Mouse (Mus musculus) C2C12 (cell line): ENCODE results near the gene Crnkl1. TPM values are rescaled to one million over a fixed set of nuclear protein-coding genes. Genes with fewer than 3 reads are reported as not detected.
"Not testable (repeated sequence)": the region's sequence is repeated elsewhere in the genome, so short reads cannot be mapped to it uniquely, and the experiment has no call there.

Experiments
- H3K27me3 ChIP-seq: one replicate; pipeline ENCODE4 v1.6.1; 2011; ENCODE audit not compliant: control insufficient read depth, insufficient read depth, insufficient read length
- H3K36me3 ChIP-seq: one replicate; pipeline ENCODE4 v1.6.1; 2011; ENCODE audit not compliant: control insufficient read depth, insufficient read depth
- H3K4me3 ChIP-seq: one replicate; pipeline ENCODE4 v1.5.1; 2011; ENCODE audit warnings: mild to moderate bottlenecking, control low read depth; ENCODE audit not compliant: poor library complexity, insufficient read depth, severe bottlenecking
- H3K79me2 ChIP-seq: one replicate; pipeline ENCODE4 v1.6.1; 2011; ENCODE audit not compliant: control insufficient read depth, insufficient read depth
- H3K79me3 ChIP-seq: one replicate; pipeline ENCODE4 v1.6.1; 2011; ENCODE audit warnings: low read depth, control low read depth
- H3ac ChIP-seq: one replicate; pipeline ENCODE3; 2011; ENCODE audit warnings: low read depth; ENCODE audit not compliant: control insufficient read depth, insufficient read length
- CEBPB ChIP-seq: IDR thresholded peaks from one replicate; pipeline ENCODE4 v1.6.1; 2011; ENCODE audit warnings: low read depth, mild to moderate bottlenecking, control low read depth, moderate library complexity
- CTCF ChIP-seq: IDR thresholded peaks from one replicate; pipeline ENCODE4 v1.5.1; 2011; ENCODE audit not compliant: control insufficient read depth, insufficient read depth, insufficient read length
- FOSL1 ChIP-seq: IDR thresholded peaks from one replicate; pipeline ENCODE4 v1.8.0; 2011; ENCODE audit warnings: mild to moderate bottlenecking, low read length; ENCODE audit not compliant: poor library complexity, insufficient read depth, severe bottlenecking
- MAX ChIP-seq: IDR thresholded peaks from one replicate; pipeline ENCODE4 v1.6.1; 2011; ENCODE audit warnings: mild to moderate bottlenecking, control low read depth
- MYOD1 ChIP-seq: IDR thresholded peaks from one replicate; pipeline ENCODE4 v1.6.1; 2011; ENCODE audit warnings: low read depth; ENCODE audit not compliant: control insufficient read depth, insufficient read length
- MYOG ChIP-seq: IDR thresholded peaks from one replicate; pipeline ENCODE4 v1.6.1; 2011; ENCODE audit not compliant: control insufficient read depth, insufficient read length; ENCODE audit errors: extremely low read depth
- USF1 ChIP-seq: IDR thresholded peaks from one replicate; pipeline ENCODE4 v1.6.1; 2011; ENCODE audit warnings: low read depth, mild to moderate bottlenecking, control low read depth, moderate library complexity
- polyA plus RNA-seq: library from polyadenylated mRNA; unstranded; fragments of >200 nt; fragmentation: generic; extraction: Trizol; gene quantifications from one replicate; pipeline ENCODE4 v1.2.1, GENCODE M21; 2012; ENCODE audit warnings: missing spikeins

Crnkl1 gene
- polyA plus RNA-seq, 1 experiment: 8.8 TPM

DNA sequence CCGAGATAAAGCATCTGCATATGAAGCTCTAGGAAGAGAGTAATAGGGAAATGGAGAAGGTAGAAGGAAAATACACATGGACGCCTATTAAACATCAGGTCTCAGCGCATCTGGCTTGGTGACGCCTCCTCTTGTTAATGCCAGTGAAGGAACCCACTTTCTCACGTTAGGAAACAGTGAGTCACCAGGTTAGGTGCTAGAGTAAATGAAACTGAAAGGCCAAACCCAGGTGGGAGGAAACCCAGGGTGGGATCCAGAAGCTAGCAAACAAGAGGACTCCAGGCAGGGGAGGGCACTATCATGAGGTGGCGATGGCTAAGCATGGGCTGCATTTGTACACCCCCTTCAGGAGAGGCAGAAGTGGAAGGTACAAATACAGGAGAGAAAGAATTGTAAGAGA, 29.7 kb downstream of the Crnkl1 start:
- no peak for TF ChIP-seq FOSL1
- Histone ChIP-seq H3K27me3 (no peaks in the 10 kb centered on the region), H3K36me3 (peaks cover 35% of the 10 kb centered on the region), H3K79me2 (peaks cover 72% of the 10 kb centered on the region), H3K4me3 (no peak overlapping the region), H3K79me3 (peaks cover 64% of the 10 kb centered on the region), H3ac (no peak overlapping the region)

DNA sequence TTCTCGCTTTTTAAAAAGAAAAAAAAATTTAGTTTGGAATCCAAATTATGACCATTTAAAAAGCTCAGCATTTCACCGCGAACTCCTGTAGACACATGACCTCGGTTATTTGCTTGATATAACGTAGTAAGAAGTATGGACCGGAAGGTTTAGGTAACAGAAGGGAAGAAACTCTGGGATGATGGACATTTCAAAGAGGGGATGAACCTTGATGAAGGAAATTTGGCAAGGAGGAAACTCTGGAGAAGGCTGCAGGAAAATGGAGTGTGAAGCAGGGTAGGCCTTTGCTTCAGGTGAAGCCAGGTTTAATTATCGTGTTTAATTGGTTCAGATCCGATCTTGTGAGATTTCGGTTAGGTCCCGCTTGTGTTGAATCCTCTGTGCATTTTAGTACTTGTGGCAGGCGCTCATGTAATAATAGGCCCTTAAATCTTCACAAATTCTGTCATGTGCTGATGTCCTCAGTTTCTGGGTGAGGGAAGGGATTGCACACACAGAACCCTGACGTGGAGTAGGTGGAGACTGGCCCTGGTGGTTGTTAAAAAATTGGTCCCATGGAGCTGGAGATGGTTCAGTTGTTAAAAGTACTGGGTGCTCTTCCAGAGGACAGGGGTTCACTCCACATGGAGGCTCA, 30.7 kb downstream of the Crnkl1 start:
- TF ChIP-seq USF1 (no peak), CTCF (no peak)

DNA sequence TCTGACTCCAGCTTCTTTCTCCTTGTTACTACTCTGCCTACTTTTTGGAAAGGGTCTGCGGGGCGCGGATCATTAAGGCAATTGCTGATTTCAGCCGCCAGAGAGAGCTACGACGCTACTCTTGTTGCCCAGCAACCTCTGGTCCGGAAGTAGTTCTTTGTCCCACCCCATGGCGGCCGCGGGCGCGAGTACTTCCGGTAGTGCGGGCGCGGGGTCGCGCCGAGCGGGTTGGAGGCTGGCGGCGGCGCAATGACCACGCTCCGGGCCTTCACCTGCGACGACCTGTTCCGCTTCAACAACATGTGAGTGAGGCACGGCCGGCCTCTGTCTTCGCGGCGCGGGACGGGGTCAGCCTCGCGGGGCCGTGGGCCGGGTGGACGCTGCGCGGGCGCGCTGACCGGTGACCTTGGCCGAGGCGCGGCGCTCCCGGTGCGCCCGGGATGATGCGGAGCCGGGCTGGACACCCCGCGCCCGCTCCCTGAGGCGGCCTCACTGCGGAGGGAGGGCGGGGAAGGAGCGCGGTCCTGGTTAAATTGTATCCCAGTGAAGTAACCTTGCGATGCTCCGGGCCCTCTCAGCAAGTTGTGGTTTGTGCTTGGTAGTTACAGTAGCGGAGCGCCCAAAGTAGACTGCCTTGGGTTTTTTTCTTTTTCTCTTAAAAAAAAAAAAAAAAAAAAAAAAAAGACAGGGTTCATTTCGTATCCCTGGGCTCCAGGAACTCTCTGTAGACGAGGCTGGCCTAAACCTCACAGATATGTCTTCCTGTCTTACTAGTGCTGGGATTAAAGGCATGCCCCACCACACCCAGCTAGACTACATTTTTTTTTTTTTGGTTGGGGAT, 31.5 kb downstream of the Crnkl1 start:
- peak; percentile 33 for TF ChIP-seq MAX
- no peak for TF ChIP-seq MYOD1
- TF ChIP-seq CTCF: peak; percentile 29
- no peak for TF ChIP-seq USF1
- no peak for TF ChIP-seq FOSL1
- H3K79me2 ChIP-seq: peaks cover 53% of the 10 kb centered on the region
- peak overlapping the region; percentile 92 for H3K4me3 ChIP-seq
- peaks cover 50% of the 10 kb centered on the region for H3K79me3 ChIP-seq
- H3K27me3 ChIP-seq: no peaks in the 10 kb centered on the region
- H3K36me3 ChIP-seq: peaks cover 17% of the 10 kb centered on the region
- peak overlapping the region; percentile 100 for H3ac ChIP-seq

More for the DNA sequence above, 30.7 kb downstream of the Crnkl1 start:
- H3ac ChIP-seq: peak overlapping the region; percentile 14
- H3K36me3 ChIP-seq: peaks cover 25% of the 10 kb centered on the region
- H3K4me3 ChIP-seq: peak overlapping the region; percentile 92
- H3K27me3 ChIP-seq: no peaks in the 10 kb centered on the region
- peaks cover 57% of the 10 kb centered on the region for H3K79me3 ChIP-seq
- H3K79me2 ChIP-seq: peaks cover 62% of the 10 kb centered on the region

DNA sequence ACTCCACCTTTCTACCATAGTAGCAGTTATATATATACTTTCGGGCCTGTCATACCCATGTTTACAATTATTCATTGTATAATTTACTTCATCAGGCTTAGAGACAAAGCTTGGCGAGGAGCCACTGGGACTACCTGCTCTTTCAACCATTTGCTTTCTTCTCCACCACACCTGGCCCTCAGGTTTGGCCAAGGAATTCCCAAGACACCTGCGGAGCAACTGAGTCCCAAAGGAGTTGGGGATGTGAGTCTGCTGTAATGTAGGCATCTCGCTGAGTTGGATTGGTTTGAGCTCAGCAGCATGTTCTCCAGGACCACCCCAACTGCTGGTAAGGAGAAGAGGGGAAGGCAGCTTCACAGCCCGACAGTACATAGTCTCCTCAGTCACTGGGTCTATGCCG, 33.0 kb downstream of the Crnkl1 start, which contains the start of gene Naa20:
Naa20 (plus strand) TSS at position 239 of the 400 bp plus-strand sequence.
- no peak for TF ChIP-seq MYOD1
- TF ChIP-seq MYOG: no peak
- TF ChIP-seq MAX: no peak
- no peak for TF ChIP-seq FOSL1
- no peak for TF ChIP-seq USF1
- no peak for TF ChIP-seq CTCF
- TF ChIP-seq CEBPB: no peak
- Histone ChIP-seq H3K36me3 (peaks cover 8% of the 10 kb centered on the region), H3K27me3 (no peaks in the 10 kb centered on the region), H3K79me3 (peaks cover 37% of the 10 kb centered on the region), H3ac (peak within 1 kb of the TSS; percentile 18), H3K79me2 (peaks cover 39% of the 10 kb centered on the region), H3K4me3 (peak within 1 kb of the TSS; percentile 92)

DNA sequence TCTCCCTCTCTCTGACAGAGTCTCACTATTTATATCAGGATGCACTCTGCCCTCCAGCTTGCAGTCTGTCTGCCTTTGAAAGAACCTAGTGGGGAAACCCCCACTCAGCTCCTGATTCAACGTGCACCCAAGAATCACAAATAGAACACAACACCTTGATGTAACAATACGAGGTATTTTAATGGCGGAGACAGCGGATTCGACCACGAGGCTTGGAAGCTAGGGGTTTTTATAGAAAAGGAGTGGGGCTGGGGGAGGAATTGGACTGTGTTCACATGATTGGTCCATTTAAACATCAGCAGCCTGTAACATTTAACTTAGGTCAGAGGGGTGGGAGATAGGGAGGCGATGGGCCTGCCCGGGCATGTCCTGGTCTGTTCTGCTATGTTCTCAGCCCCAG, 34.5 kb downstream of the Crnkl1 start:
- Histone ChIP-seq H3K79me2 (peaks cover 24% of the 10 kb centered on the region), H3K79me3 (peaks cover 22% of the 10 kb centered on the region)
- H3K4me3 ChIP-seq, H3ac ChIP-seq, H3K36me3 ChIP-seq, H3K27me3 ChIP-seq: not testable (repeated sequence)

DNA sequence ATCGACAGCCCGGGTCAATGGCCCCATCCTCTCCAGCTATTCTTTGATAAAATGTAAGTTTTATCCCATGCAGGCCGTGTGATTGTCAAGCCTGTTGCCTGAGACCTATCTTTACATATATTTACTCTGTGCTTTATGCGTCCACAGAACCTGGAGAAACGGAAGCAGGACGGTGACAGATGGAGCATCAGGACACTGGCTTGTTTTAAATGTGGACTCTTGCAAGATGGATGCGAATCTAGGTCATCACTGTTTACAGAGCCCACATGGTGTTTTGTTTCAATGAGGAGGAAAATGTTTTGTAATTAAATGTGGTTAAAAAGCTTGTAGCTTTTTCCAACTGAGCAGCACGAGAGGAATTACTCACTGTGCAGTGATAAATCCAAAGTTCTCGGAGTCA, 36.7 kb downstream of the Crnkl1 start:
- H3K79me2 ChIP-seq: peaks cover 2% of the 10 kb centered on the region
- no peak overlapping the region for H3ac ChIP-seq
- H3K4me3 ChIP-seq: no peak overlapping the region
- H3K79me3 ChIP-seq: no peaks in the 10 kb centered on the region
- no peaks in the 10 kb centered on the region for H3K36me3 ChIP-seq
- no peak for TF ChIP-seq MYOD1
- no peak for TF ChIP-seq MYOG
- TF ChIP-seq CEBPB: no peak
- TF ChIP-seq FOSL1: no peak
- TF ChIP-seq CTCF: no peak
- no peak for TF ChIP-seq MAX
- TF ChIP-seq USF1: no peak
- H3K27me3 ChIP-seq: no peaks in the 10 kb centered on the region
